Comparison of ENCODE assay signal across 27 mouse cellular contexts in genomic region chr11:37079403-37079802, GRCm38 (mm10).
DNase-seq lines count a peak whose midpoint lies in the region; ATAC-seq and TF ChIP-seq lines count a peak whose summit lies in the region.
"Had no signal": no experiment of that assay in that cellular context is flagged by ENCODE, and none has a peak within 500 bp of the region (broad histone marks: within the 10 kb centered on the region; RNA-seq: fewer than 3 reads in every experiment).

No protein-coding gene starts in this region.

- DNase-seq in liver, adult 2 months (ENCODE audit: extremely low read depth, low read depth, low spot score) = peak; percentile 4
- DNase-seq in liver, postnatal 0 days = no peak
- DNase-seq in layer of hippocampus, postnatal 25 days (ENCODE audit: extremely low spot score in 1 of 2, low spot score in 1 of 2) = no peak
- DNase-seq in testis, postnatal 10 days (ENCODE audit: low spot score) = no peak
- DNase-seq: adrenal gland, adult 8-10 months; adrenal gland, postnatal 14 days; adrenal gland, postnatal 36 days; cerebellum, adult 11 months; cerebellum, adult 18-20 months; cerebellum, adult 8-10 months; cerebellum, adult 9-11 months; cerebellum, postnatal 14 days; cerebellum, postnatal 36 days; embryo, embryonic 11 days had no signal

- TF ChIP-seq CTCF in liver, adult 2 months (IDR thresholded peaks at IDR 0.05; ENCODE audit: low read depth, low read length) = no peak
- TF ChIP-seq CTCF in liver, postnatal 0 days (IDR thresholded peaks at IDR 0.05; ENCODE audit: low read depth) = no peak
- no peak for TF ChIP-seq CTCF in bone marrow macrophage, adult 2 months (IDR thresholded peaks at IDR 0.05; ENCODE audit: low read depth, low read length)

- H3K36me3 ChIP-seq in liver, adult 2 months (ENCODE audit: control insufficient read depth, insufficient read depth, low read length) = no peaks in the 10 kb centered on the region
- no peaks in the 10 kb centered on the region for H3K36me3 ChIP-seq in liver, postnatal 0 days (replicated peaks; ENCODE audit: insufficient read depth, low read length)
- H3K36me3 ChIP-seq: embryonic facial prominence, embryonic 13.5 days; embryonic facial prominence, embryonic 15.5 days; forebrain, embryonic 10.5 days; forebrain, embryonic 12.5 days; G1E had no signal

- H3K9me3 ChIP-seq in liver, postnatal 0 days (ENCODE audit: low read length) = no peaks in the 10 kb centered on the region
- H3K9me3 ChIP-seq: embryonic facial prominence, embryonic 13.5 days; embryonic facial prominence, embryonic 15.5 days; forebrain, embryonic 10.5 days; forebrain, embryonic 12.5 days; G1E had no signal

- H3K4me1 ChIP-seq in liver, adult 2 months (ENCODE audit: control insufficient read depth, insufficient read depth, low read length) = no peaks in the 10 kb centered on the region
- H3K4me1 ChIP-seq in liver, postnatal 0 days (ENCODE audit: insufficient read depth) = no peaks in the 10 kb centered on the region
- peaks cover 21% of the 10 kb centered on the region for H3K4me1 ChIP-seq in bone marrow macrophage, adult 2 months (ENCODE audit: control insufficient read depth, insufficient read depth, low read length)
- H3K4me1 ChIP-seq: embryonic facial prominence, embryonic 13.5 days; embryonic facial prominence, embryonic 15.5 days; forebrain, embryonic 10.5 days; forebrain, embryonic 12.5 days had no signal

- H3K9ac ChIP-seq in liver, adult 2 months (ENCODE audit: low read depth, low read length) = no peak overlapping the region
- H3K9ac ChIP-seq in liver, postnatal 0 days (replicated peaks) = no peak overlapping the region
- H3K9ac ChIP-seq: embryonic facial prominence, embryonic 13.5 days; embryonic facial prominence, embryonic 15.5 days; forebrain, embryonic 12.5 days had no signal

- no peak overlapping the region for H3K27ac ChIP-seq in liver, adult 2 months (replicated peaks; ENCODE audit: insufficient read depth, low read depth, low read length)
- H3K27ac ChIP-seq in liver, postnatal 0 days (ENCODE audit: low read depth) = no peak overlapping the region
- H3K27ac ChIP-seq in bone marrow macrophage, adult 2 months (ENCODE audit: insufficient read depth, low read depth, low read length) = peak overlapping the region; percentile 49
- H3K27ac ChIP-seq: embryonic facial prominence, embryonic 13.5 days; embryonic facial prominence, embryonic 15.5 days; forebrain, embryonic 10.5 days; forebrain, embryonic 12.5 days had no signal

- no peak for TF ChIP-seq EP300 in liver, postnatal 0 days (IDR thresholded peaks at IDR 0.05; ENCODE audit: low read depth)

- no peak overlapping the region for H3K4me2 ChIP-seq in liver, postnatal 0 days (ENCODE audit: low read depth, low read length)
- H3K4me2 ChIP-seq: embryonic facial prominence, embryonic 13.5 days; embryonic facial prominence, embryonic 15.5 days; forebrain, embryonic 12.5 days had no signal

- H3K27me3 ChIP-seq in liver, adult 2 months (ENCODE audit: control insufficient read depth, insufficient read depth, low read length) = no peaks in the 10 kb centered on the region
- no peaks in the 10 kb centered on the region for H3K27me3 ChIP-seq in liver, postnatal 0 days (ENCODE audit: insufficient read depth, low read length)
- H3K27me3 ChIP-seq: CH12.LX; embryonic facial prominence, embryonic 13.5 days; embryonic facial prominence, embryonic 15.5 days; forebrain, embryonic 12.5 days had no signal

- H3K4me3 ChIP-seq in liver, adult 2 months (ENCODE audit: insufficient read depth, low read depth, low read length) = no peak overlapping the region
- H3K4me3 ChIP-seq in liver, postnatal 0 days (ENCODE audit: low read depth, low read length) = no peak overlapping the region
- no peak overlapping the region for H3K4me3 ChIP-seq in bone marrow macrophage, adult 2 months (ENCODE audit: insufficient read depth, low read length)
- H3K4me3 ChIP-seq: embryonic facial prominence, embryonic 13.5 days; embryonic facial prominence, embryonic 15.5 days; erythroblast, embryonic 14.5 days; forebrain, embryonic 10.5 days; forebrain, embryonic 12.5 days had no signal

- ATAC-seq in liver, postnatal 0 days = no peak
- ATAC-seq: activated CD4-positive, CD25-positive, alpha-beta regulatory T cell, adult 4 months; CD4-positive, CD25-positive, alpha-beta regulatory T cell, adult 4 months; forebrain, embryonic 14.5 days; forebrain, embryonic 16.5 days; Patski had no signal

- 66% methylated on average over 5 of the region's 5 CpGs for WGBS in liver, adult 2 months
- 77% methylated on average over 5 of the region's 5 CpGs for WGBS in liver, postnatal 0 days (ENCODE audit: insufficient replicate concordance)

- no peaks in the 10 kb centered on the region for H3K79me2 ChIP-seq in liver, adult 2 months (ENCODE audit: control insufficient read depth, insufficient read depth, low read length)

- no peak for TF ChIP-seq POLR2A in liver, adult 2 months (IDR thresholded peaks at IDR 0.05; ENCODE audit: extremely low read depth, insufficient read depth, low read length)
- TF ChIP-seq POLR2A in bone marrow macrophage, adult 2 months (IDR thresholded peaks at IDR 0.05; ENCODE audit: borderline replicate concordance, low read depth, low read length) = no peak
